Mouse (Mus musculus) CD4-positive, CD25-positive, alpha-beta regulatory T cell, adult 4 months (primary cell): ENCODE measurements around the gene Ssbp1. TPM values are rescaled to one million over a fixed set of nuclear protein-coding genes. Genes with fewer than 3 reads are reported as not detected.
A peak's percentile ranks its signal among the peaks of the same experiment; 100 is the strongest.

Source experiments
- ATAC-seq: one replicate; pipeline ENCODE4 v1.8.0; 2017
- polyA plus RNA-seq, 2 experiments: library from polyadenylated mRNA; unstranded; fragments of 100-300 nt; shearing (Covaris generic); gene quantifications; one replicate each; pipeline ENCODE4 v1.2.1; 2017

The Ssbp1 gene
- polyA plus RNA-seq, 2 experiments from 2014 or later: 112 to 118 TPM

GRCm38 (mm10) chr6:40465710-40466109, 5.4 kb upstream of the Ssbp1 start:
- ATAC-seq: peak; percentile 65

- peak; percentile 27 for ATAC-seq
Observed at GRCm38 (mm10) chr6:40471720-40472010, 513 bp downstream of the Ssbp1 start.

- no peak for ATAC-seq
Observed at GRCm38 (mm10) chr6:40476132-40476531, 5.0 kb downstream of the Ssbp1 start.

GRCm38 (mm10) chr6:40479705-40480104, 8.6 kb downstream of the Ssbp1 start:
- ATAC-seq: peak; percentile 47

GRCm38 (mm10) chr6:40482318-40482717, 11.2 kb downstream of the Ssbp1 start:
- ATAC-seq: no peak

GRCm38 (mm10) chr6:40490933-40491332, 19.8 kb downstream of the Ssbp1 start, which contains the start of gene Tas2r137:
Gene Tas2r137, plus strand, starts transcription at chr6:40491233.
- no peak for ATAC-seq

- no peak for ATAC-seq
Observed at GRCm38 (mm10) chr6:40493229-40493628, 22.1 kb downstream of the Ssbp1 start, which contains the start of gene Tas2r108. Gene Tas2r108, plus strand, starts transcription at chr6:40493529.

GRCm38 (mm10) chr6:40519408-40519807, 48.3 kb downstream of the Ssbp1 start, which contains the start of gene Prss37:
Gene Prss37, minus strand, starts transcription at chr6:40519508.
- ATAC-seq: no peak

Other genes starting within 250 kb of the Ssbp1 start
- gene Agk, start 146.2 kb upstream of the Ssbp1 start, polyA plus RNA-seq: 10 to 100 TPM; 60.1 to 72.0 TPM
- 1 to 10 TPM; 4.1 to 7.9 TPM for gene E330009J07Rik, start 35.2 kb upstream of the Ssbp1 start, polyA plus RNA-seq
- not detected for gene Wee2, start 32.3 kb upstream of the Ssbp1 start, polyA plus RNA-seq
- gene Tas2r137, start 19.9 kb downstream of the Ssbp1 start, polyA plus RNA-seq: not detected
- not detected for gene Tas2r108, start 22.2 kb downstream of the Ssbp1 start, polyA plus RNA-seq
- gene Prss37, start 48.2 kb downstream of the Ssbp1 start, polyA plus RNA-seq: not detected
- not detected for gene Olfr461, start 83.7 kb downstream of the Ssbp1 start, polyA plus RNA-seq
- not detected for gene Olfr460, start 98.1 kb downstream of the Ssbp1 start, polyA plus RNA-seq
- not detected for gene Clec5a, start 114.5 kb downstream of the Ssbp1 start, polyA plus RNA-seq
- not detected for gene Tas2r138, start 142.0 kb downstream of the Ssbp1 start, polyA plus RNA-seq
- under 1 TPM in 1 of 2 experiments, not detected in 1; 0.16 TPM for gene Mgam, start 157.5 kb downstream of the Ssbp1 start, polyA plus RNA-seq